Mouse (Mus musculus): ENCODE data around the gene Wdr34. TPM values are rescaled to one million over a fixed set of nuclear protein-coding genes. Genes with fewer than 3 reads are reported as not detected.

The Wdr34 gene
- total RNA-seq, 4 experiments from 2014 or later, result 3.9 to 5.6 (median 4.3) TPM

GRCm38 (mm10) chr2:30037762-30038161 is 10.9 kb downstream of the Wdr34 start:
- DNase-seq (ENCODE audit: low spot score in 2 of 2), result peak in 1 of 2 experiments; percentile 59

DNA sequence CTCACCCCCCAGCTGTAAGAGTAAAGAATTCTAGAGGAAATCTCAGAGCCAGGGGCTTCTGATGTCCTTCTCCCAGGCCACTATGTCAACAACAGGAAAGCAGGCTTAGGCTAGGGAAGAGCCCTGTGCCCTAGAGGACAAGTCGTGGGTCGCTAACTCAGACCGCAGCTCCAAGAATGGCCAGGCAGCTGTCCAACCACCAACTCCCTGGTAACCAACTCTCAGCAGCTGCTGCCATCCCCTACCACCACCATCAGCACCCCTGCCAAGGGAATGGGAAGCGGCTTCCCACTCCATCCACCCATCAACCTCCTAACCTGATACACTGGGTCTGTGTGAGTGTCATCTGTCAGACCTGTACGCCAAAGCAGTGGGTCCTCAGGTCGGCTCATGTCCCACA is 15.7 kb downstream of the Wdr34 start:
- no peak for DNase-seq (ENCODE audit: low spot score in 2 of 2)

DNA sequence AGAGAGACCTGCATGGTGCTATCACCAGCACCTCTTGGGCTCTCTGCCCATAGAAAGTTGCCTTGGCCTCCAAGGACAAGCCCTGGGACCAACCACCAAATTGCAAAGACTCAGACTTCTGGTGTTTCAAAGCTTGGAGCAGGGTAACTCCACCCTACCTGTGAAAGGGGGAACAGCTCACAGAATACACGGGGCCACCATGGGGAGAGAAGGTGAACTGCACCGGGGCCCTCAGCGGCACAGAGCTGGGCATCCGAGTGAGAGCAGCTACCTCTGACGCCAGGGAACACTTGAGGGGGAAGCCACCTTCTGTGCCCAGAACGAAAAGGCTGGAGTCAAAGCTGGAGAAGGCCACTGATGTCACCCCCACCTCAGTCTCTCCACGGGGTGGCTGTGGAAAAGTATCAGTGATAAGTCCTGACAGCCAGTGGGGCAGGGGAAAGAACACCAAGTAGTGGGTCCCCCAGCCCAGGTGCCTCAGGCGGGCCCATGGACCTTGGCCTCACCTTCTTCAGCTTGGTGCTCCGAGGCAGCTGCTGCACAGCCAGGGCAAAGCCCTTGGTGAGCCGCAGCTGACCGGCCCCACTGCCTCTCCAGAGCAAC is 16.3 kb downstream of the Wdr34 start:
- DNase-seq (ENCODE audit: low spot score in 2 of 2), result no peak

- DNase-seq (ENCODE audit: low spot score in 2 of 2), result no peak
Observed at GRCm38 (mm10) chr2:30026997-30027396, 21.7 kb downstream of the Wdr34 start.

- DNase-seq (ENCODE audit: low spot score in 2 of 2), result no peak
Observed at GRCm38 (mm10) chr2:30025454-30025853, 23.2 kb downstream of the Wdr34 start.

DNA sequence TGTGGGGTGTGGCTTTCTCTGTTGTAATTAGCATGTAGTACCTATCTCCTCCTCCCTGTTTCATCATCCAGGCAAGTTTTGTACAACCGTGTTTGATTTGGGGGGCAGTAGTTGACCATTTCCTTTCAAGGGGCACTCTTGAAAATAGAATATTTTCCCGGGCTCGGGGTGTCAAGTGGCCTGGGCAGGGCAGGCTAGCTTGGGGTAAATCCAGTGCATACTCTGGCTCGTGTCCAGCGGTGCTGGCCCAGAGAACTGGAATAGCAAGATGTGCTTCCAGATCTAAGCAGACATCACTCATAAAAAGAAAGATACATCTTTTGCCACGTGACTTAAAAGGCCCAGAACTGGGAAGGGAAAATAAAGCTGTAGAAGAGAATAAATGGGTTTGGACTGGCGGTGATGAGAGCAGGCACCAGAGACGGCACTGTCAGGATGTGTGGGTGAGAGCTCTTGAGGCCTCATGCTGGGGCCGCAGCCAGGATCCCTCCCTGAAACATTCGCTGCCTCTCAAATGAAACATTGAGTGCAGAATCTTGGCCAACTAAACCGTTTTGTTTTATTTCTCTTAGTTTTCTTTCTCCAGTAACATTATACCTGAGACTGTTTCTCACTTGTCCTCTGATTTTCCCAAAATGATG is 34.2 kb downstream of the Wdr34 start:
- peak; percentile 51 to 62 for DNase-seq (ENCODE audit: low spot score in 2 of 2)

GRCm38 (mm10) chr2:30010840-30011281 is 37.8 kb downstream of the Wdr34 start:
- DNase-seq (ENCODE audit: low spot score in 2 of 2), result peak; percentile 80 to 88

GRCm38 (mm10) chr2:30009101-30009500 is 39.6 kb downstream of the Wdr34 start:
- no peak for DNase-seq (ENCODE audit: low spot score in 2 of 2)

GRCm38 (mm10) chr2:29991962-29992361 is 56.7 kb downstream of the Wdr34 start:
- no peak for DNase-seq (ENCODE audit: low spot score in 2 of 2)

Small RNAs within 50 kb of the gene (microRNA-seq; reads per million reads assigned to microRNA genes)
- not detected for gene Mir6997

Other genes with a start within 250 kb of the Wdr34 start
- 1 to 10 TPM; 5.4 to 7.5 (median 6.6) TPM for gene Slc27a4, start 246.2 kb downstream of the Wdr34 start, total RNA-seq (2022)
- 10 to 100 TPM; 25.7 to 33.0 (median 28.5) TPM for gene Urm1, start 228.8 kb downstream of the Wdr34 start, total RNA-seq (2022)
- gene Cercam, start 179.7 kb downstream of the Wdr34 start, total RNA-seq (2022), result 1 to 10 TPM; 1.4 to 3.6 (median 1.7) TPM
- gene Odf2, start 159.7 kb downstream of the Wdr34 start, total RNA-seq (2022), result 10 to 100 TPM in 3 of 4 experiments, 1 to 10 TPM in 1; 9.9 to 12.1 (median 11.1) TPM
- 10 to 100 TPM; 20.1 to 27.0 (median 22.9) TPM for gene Gle1, start 113.5 kb downstream of the Wdr34 start, total RNA-seq (2022)
- gene Sptan1, start 83.3 kb downstream of the Wdr34 start, total RNA-seq (2022), result 10 to 100 TPM; 29.2 to 43.7 (median 36.4) TPM
- 100 to 1,000 TPM; 106 to 121 (median 118) TPM for gene Set, start 8.5 kb upstream of the Wdr34 start, total RNA-seq (2022)
- 1 to 10 TPM; 2.1 to 3.2 (median 2.7) TPM for gene Pkn3, start 28.8 kb upstream of the Wdr34 start, total RNA-seq (2022)
- gene Zdhhc12, start 44.8 kb upstream of the Wdr34 start, total RNA-seq (2022), result 1 to 10 TPM; 3.1 to 3.9 (median 3.4) TPM
- gene Zer1, start 75.7 kb upstream of the Wdr34 start, total RNA-seq (2022), result 10 to 100 TPM; 23.5 to 24.8 (median 24.3) TPM
- 10 to 100 TPM; 11.1 to 13.9 (median 11.2) TPM for gene Tbc1d13, start 84.9 kb upstream of the Wdr34 start, total RNA-seq (2022)
- gene Endog, start 122.6 kb upstream of the Wdr34 start, total RNA-seq (2022), result 10 to 100 TPM; 50.3 to 59.4 (median 56.9) TPM
- gene Spout1, start 129.6 kb upstream of the Wdr34 start, total RNA-seq (2022), result 1 to 10 TPM; 3.4 to 5.1 (median 4.3) TPM
- gene Kyat1, start 157.0 kb upstream of the Wdr34 start, total RNA-seq (2022), result 10 to 100 TPM; 23.0 to 28.7 (median 26.8) TPM
- 10 to 100 TPM; 13.2 to 20.1 (median 15.3) TPM for gene Lrrc8a, start 188.8 kb upstream of the Wdr34 start, total RNA-seq (2022)
- gene Gm28035, start 191.7 kb upstream of the Wdr34 start, total RNA-seq (2022), result under 1 TPM in 3 of 4 experiments, not detected in 1; 0.22 to 0.78 (median 0.40) TPM
- gene Phyhd1, start 217.3 kb upstream of the Wdr34 start, total RNA-seq (2022), result 10 to 100 TPM in 2 of 4 experiments, 1 to 10 TPM in 2; 7.7 to 14.2 (median 11.0) TPM
- not detected for gene Gm28038, start 232.2 kb upstream of the Wdr34 start, total RNA-seq (2022)
- 10 to 100 TPM; 20.5 to 26.2 (median 24.6) TPM for gene Dolk, start 237.5 kb upstream of the Wdr34 start, total RNA-seq (2022)
- 1 to 10 TPM; 6.0 to 8.8 (median 7.2) TPM for gene Nup188, start 237.5 kb upstream of the Wdr34 start, total RNA-seq (2022)